Mouse (Mus musculus) embryonic facial prominence, embryonic 12.5 days (tissue): ENCODE results near the gene Mien1. TPM values are rescaled to one million over a fixed set of nuclear protein-coding genes. Genes with fewer than 3 reads are reported as not detected.

Source experiments
- ATAC-seq: fragments of 200-750 bp; cut with Nextera tagmentation; 2 replicates; pipeline ENCODE4 v1.8.0; 2017; ENCODE audit not compliant: insufficient number of reproducible peaks, insufficient read depth, low FRiP score, low TSS enrichment
- H3K27ac ChIP-seq: fragments of 300-500 bp; sonication (generic); 2 replicates; pipeline ENCODE4 v1.5.1; 2016; ENCODE audit warnings: mild to moderate bottlenecking
- H3K27me3 ChIP-seq: fragments of 300-500 bp; sonication (generic); 2 replicates; pipeline ENCODE4 v1.6.1; 2016; ENCODE audit warnings: mild to moderate bottlenecking, moderate library complexity
- H3K36me3 ChIP-seq: fragments of 300-500 bp; sonication (generic); 2 replicates; pipeline ENCODE4 v1.6.1; 2016; ENCODE audit warnings: mild to moderate bottlenecking
- H3K4me1 ChIP-seq: fragments of 300-500 bp; sonication (generic); 2 replicates; pipeline ENCODE4 v1.6.1; 2016
- H3K4me2 ChIP-seq: fragments of 300-500 bp; sonication (generic); replicated peaks from 2 replicates; pipeline ENCODE4 v1.6.1; 2016; ENCODE audit warnings: mild to moderate bottlenecking, moderate library complexity
- H3K4me3 ChIP-seq: fragments of 300-500 bp; sonication (generic); 2 replicates; pipeline ENCODE4 v1.5.1; 2016; ENCODE audit warnings: mild to moderate bottlenecking
- H3K9ac ChIP-seq: fragments of 300-500 bp; sonication (generic); 2 replicates; pipeline ENCODE4 v1.6.1; 2016; ENCODE audit warnings: mild to moderate bottlenecking, moderate library complexity
- H3K9me3 ChIP-seq: fragments of 300-500 bp; sonication (generic); 2 replicates; pipeline ENCODE4 v1.6.1; 2016; ENCODE audit warnings: mild to moderate bottlenecking, moderate library complexity
- whole genome bisulfite sequencing: fragments of 180-500 bp; shearing (Covaris S2); methylation state at CpG from one replicate; pipeline ENCODE4 v1.1.7; 2016; 5-methylcytosine and 5-hydroxymethylcytosine counted together
- polyA plus RNA-seq: library from polyadenylated mRNA; unstranded; fragments of >200 nt; fragmentation: Nextera tagmentation; extraction: Ambion mirVana; gene quantifications from 2 replicates; pipeline ENCODE4 v1.2.1, GENCODE M21; 2016

Mien1 gene
- polyA plus RNA-seq, 1 experiment from 2014 or later = 78.4 TPM

DNA sequence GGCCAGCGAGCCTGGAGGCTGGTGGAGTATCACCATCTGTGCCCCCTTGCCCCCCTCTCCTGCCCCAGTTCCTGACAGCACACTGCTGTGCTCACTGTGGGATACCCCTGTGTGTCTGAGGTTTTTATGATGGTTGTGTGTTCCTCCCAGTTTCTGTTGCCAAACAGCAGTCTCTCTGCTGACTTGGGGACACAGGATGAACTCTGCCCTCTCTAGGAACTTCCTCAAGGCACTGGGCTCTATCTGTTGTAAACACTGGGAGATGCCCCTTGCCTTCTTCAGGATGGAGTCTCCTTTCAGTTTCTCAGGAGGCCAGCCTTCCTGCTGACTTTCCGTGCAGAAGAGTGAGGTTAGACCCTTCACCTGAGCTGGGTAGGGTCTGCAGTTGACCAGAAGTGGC, 24.6 kb downstream of the Mien1 start:
- Histone ChIP-seq H3K4me1 (peaks cover 32% of the 10 kb centered on the region), H3K27me3 (peaks cover 4% of the 10 kb centered on the region; the same call in 1 of the 2 replicates), H3K4me2 (peak overlapping the region; percentile 74), H3K9me3 (no peaks in the 10 kb centered on the region), H3K27ac (no peak overlapping the region), H3K36me3 (0 out of 2 replicates have a peak, but pooled peaks cover 5% of the 10 kb centered on the region), H3K9ac (no peak overlapping the region), H3K4me3 (peak overlapping the region; percentile 74)
- WGBS = 32% methylated on average over 2 of the region's 2 CpGs
- no peak for ATAC-seq

DNA sequence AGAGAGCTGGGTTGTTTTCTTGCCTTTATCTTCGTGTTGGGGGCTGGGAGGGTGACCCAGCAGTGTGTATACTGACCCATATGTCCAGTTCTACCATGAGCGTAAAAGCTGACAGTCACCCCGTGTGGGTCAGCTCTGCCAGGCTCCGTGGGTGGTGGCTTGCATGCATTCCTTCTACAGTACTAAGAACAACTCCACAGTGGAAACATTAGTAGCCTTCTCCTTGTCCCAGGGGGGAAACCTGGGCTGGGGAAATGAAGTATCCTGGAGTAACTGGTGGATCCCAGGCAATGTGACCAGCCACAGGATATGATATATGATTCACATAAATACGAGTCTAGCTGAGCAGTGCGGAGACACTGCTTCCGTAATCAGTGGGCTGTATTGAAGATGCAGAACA, 25.1 kb downstream of the Mien1 start:
- H3K9ac ChIP-seq = peak overlapping the region; percentile 87
- no peak for ATAC-seq
- peak overlapping the region; percentile 74 for H3K4me3 ChIP-seq
- 20% methylated on average over 7 of the region's 7 CpGs for WGBS
- peaks cover 36% of the 10 kb centered on the region for H3K4me1 ChIP-seq
- H3K36me3 ChIP-seq = 0 out of 2 replicates have a peak, but pooled peaks cover 2% of the 10 kb centered on the region
- H3K27ac ChIP-seq = peak overlapping the region; percentile 96; the same call in 1 of the 2 replicates
- no peaks in the 10 kb centered on the region for H3K9me3 ChIP-seq
- H3K27me3 ChIP-seq = peaks cover 4% of the 10 kb centered on the region; the same call in 1 of the 2 replicates
- H3K4me2 ChIP-seq = peak overlapping the region; percentile 74

DNA sequence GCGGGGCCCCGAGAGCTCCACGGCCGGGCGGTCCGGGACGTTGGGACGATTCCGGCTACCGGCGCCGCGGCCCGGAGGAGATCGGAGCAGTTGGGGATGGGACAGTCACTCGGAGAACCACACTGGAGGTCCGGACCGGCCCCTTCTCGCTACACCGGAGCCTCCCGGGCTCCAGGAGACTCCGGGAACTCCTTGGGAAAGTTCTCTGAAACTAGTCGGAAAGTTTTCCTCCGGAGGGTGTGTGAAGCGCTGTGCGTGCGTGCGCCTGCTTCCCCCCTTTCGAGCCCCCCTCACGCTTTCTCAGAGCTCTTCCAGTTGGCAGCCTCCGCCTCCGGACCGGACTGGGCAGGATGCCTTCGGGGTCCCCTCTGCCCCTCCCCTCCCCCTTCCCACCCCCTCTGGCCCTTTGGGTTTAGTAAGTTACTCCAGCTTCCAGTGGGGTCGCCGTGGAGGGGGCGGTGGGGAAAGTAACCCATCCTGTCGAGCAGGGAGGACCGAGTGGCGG, 25.9 kb downstream of the Mien1 start:
- ATAC-seq = peak; percentile 50
- H3K27me3 ChIP-seq = peaks cover 4% of the 10 kb centered on the region; the same call in 1 of the 2 replicates

GRCm38 (mm10) chr11:98412273-98412796, 26.5 kb downstream of the Mien1 start, which contains the start of gene Erbb2:
Erbb2 (plus strand) TSS chr11:98412470.
- H3K9me3 ChIP-seq = no peaks in the 10 kb centered on the region

More for the DNA sequence above, 25.9 kb downstream of the Mien1 start:
- Histone ChIP-seq H3K4me3 (peak overlapping the region; percentile 74), H3K4me2 (peak overlapping the region; percentile 74), H3K4me1 (peaks cover 38% of the 10 kb centered on the region), H3K9me3 (no peaks in the 10 kb centered on the region), H3K36me3 (0 out of 2 replicates have a peak, but pooled peaks cover 2% of the 10 kb centered on the region), H3K9ac (peak overlapping the region; percentile 87), H3K27ac (peak overlapping the region; percentile 96)
- under 1% methylated on average over 40 of the region's 40 CpGs for WGBS

GRCm38 (mm10) chr11:98409341-98409822, 29.4 kb downstream of the Mien1 start:
- H3K4me3 ChIP-seq = peak overlapping the region; percentile 4; the same call in 1 of the 2 replicates
- peaks cover 29% of the 10 kb centered on the region for H3K4me1 ChIP-seq
- peaks cover 4% of the 10 kb centered on the region; the same call in 1 of the 2 replicates for H3K27me3 ChIP-seq
- ATAC-seq = peak; percentile 31; the same call in 1 of the 2 replicates
- H3K36me3 ChIP-seq = no peaks in the 10 kb centered on the region
- peak overlapping the region; percentile 42 for H3K4me2 ChIP-seq
- 3% methylated on average over 9 of the region's 10 CpGs for whole genome bisulfite sequencing
- no peaks in the 10 kb centered on the region for H3K9me3 ChIP-seq
- no peak overlapping the region for H3K9ac ChIP-seq
- peak overlapping the region; percentile 41; the same call in 1 of the 2 replicates for H3K27ac ChIP-seq

More at GRCm38 (mm10) chr11:98412273-98412796, 26.5 kb downstream of the Mien1 start, which contains the start of gene Erbb2:
- Histone ChIP-seq H3K4me1 (peaks cover 38% of the 10 kb centered on the region), H3K9ac (peak within 1 kb of the TSS; percentile 87), H3K36me3 (0 out of 2 replicates have a peak, but pooled peaks cover 2% of the 10 kb centered on the region), H3K27me3 (peaks cover 4% of the 10 kb centered on the region; the same call in 1 of the 2 replicates), H3K27ac (peak within 1 kb of the TSS; percentile 96), H3K4me3 (peak within 1 kb of the TSS; percentile 74), H3K4me2 (peak within 1 kb of the TSS; percentile 74)
- peak; percentile 67 for ATAC-seq
- WGBS = under 1% methylated on average over 45 of the region's 49 CpGs

GRCm38 (mm10) chr11:98408872-98409271, 29.9 kb downstream of the Mien1 start:
- Histone ChIP-seq H3K4me2 (peak overlapping the region; percentile 42), H3K27me3 (peaks cover 4% of the 10 kb centered on the region; the same call in 1 of the 2 replicates), H3K4me3 (peak overlapping the region; percentile 4; the same call in 1 of the 2 replicates), H3K27ac (peak overlapping the region; percentile 41; the same call in 1 of the 2 replicates), H3K9ac (peak overlapping the region; percentile 33; the same call in 1 of the 2 replicates), H3K4me1 (peaks cover 25% of the 10 kb centered on the region), H3K9me3 (no peaks in the 10 kb centered on the region), H3K36me3 (no peaks in the 10 kb centered on the region)
- 43% methylated on average over 8 of the region's 8 CpGs for WGBS
- no peak for ATAC-seq

GRCm38 (mm10) chr11:98406621-98407020, 32.2 kb downstream of the Mien1 start:
- H3K27ac ChIP-seq = no peak overlapping the region
- no peak overlapping the region for H3K9ac ChIP-seq
- peaks cover 4% of the 10 kb centered on the region; the same call in 1 of the 2 replicates for H3K27me3 ChIP-seq
- H3K4me3 ChIP-seq = no peak overlapping the region
- ATAC-seq = no peak
- no peaks in the 10 kb centered on the region for H3K36me3 ChIP-seq
- H3K9me3 ChIP-seq = no peaks in the 10 kb centered on the region
- H3K4me1 ChIP-seq = peaks cover 16% of the 10 kb centered on the region; the same call in 1 of the 2 replicates
- 70% methylated on average over 6 of the region's 6 CpGs for WGBS
- no peak overlapping the region for H3K4me2 ChIP-seq

GRCm38 (mm10) chr11:98400816-98401215, 38.0 kb downstream of the Mien1 start:
- Histone ChIP-seq H3K4me2 (peak overlapping the region; percentile 70), H3K9ac (peak overlapping the region; percentile 44), H3K4me1 (0 out of 2 replicates have a peak, but pooled peaks cover 4% of the 10 kb centered on the region), H3K27me3 (no peaks in the 10 kb centered on the region), H3K4me3 (peak overlapping the region; percentile 67), H3K36me3 (no peaks in the 10 kb centered on the region), H3K27ac (peak overlapping the region; percentile 96), H3K9me3 (no peaks in the 10 kb centered on the region)
- no peak for ATAC-seq
- 61% methylated on average over 3 of the region's 3 CpGs for WGBS

DNA sequence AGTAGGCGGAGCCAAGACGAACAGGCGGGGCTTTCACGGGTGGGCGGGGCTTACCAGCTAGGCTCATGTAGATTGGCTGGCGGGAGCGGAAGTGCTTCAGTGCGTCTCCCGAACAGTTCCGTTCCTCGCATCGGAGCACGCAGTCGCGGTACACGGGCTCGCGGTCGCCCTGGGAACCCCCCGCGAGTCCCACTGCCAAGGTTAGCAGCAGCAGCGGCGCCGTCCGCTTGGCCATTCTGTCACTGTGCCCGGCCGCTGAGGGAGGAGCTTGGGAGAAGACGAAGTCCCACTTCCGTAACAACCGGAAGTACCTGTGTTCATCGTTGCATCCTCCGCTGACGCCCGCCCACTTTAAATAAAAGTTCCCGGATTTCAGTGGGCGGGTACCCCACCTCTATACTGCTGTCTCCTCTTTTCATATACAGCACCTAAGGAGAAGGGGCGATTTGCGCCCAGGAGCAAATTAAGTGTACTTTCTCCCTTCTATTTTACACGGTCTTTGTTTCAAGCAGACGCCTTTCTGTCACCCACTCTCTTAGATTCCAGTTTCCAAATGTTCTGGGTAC, 38.5 kb downstream of the Mien1 start, which contains the start of gene Pgap3:
Gene Pgap3 (minus strand): TSS at position 330 of the 566 bp plus-strand sequence.
- Histone ChIP-seq H3K36me3 (no peaks in the 10 kb centered on the region), H3K9ac (peak within 1 kb of the TSS; percentile 44), H3K4me2 (peak within 1 kb of the TSS; percentile 70), H3K4me3 (peak within 1 kb of the TSS; percentile 67), H3K4me1 (0 out of 2 replicates have a peak, but pooled peaks cover 4% of the 10 kb centered on the region), H3K27me3 (no peaks in the 10 kb centered on the region), H3K27ac (peak within 1 kb of the TSS; percentile 96), H3K9me3 (no peaks in the 10 kb centered on the region)
- WGBS = 1% methylated on average over 40 of the region's 40 CpGs
- ATAC-seq = peak; percentile 83

DNA sequence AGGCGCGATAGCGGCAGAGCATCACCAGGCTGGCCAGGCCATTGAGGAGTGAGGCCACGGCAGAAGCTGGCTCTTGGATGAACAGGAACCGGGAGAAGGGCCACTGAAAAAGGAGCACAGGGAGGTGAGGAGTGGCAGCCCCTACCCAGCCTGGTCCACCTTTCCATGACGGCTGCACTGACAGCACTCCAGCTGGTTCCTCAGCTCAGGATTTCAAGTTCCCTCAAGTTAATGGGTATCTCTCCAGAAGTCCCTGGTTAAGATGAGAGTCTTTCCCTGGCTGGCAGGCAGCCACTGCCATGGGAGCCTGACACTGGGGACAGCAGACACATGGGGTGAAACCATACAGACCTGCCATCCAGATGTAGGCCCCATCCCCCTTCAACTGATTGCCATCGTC, 40.8 kb downstream of the Mien1 start:
- Histone ChIP-seq H3K36me3 (no peaks in the 10 kb centered on the region), H3K27me3 (peaks cover 5% of the 10 kb centered on the region; the same call in 1 of the 2 replicates), H3K4me1 (peaks cover 14% of the 10 kb centered on the region; the same call in 1 of the 2 replicates), H3K9ac (no peak overlapping the region), H3K4me3 (no peak overlapping the region), H3K9me3 (no peaks in the 10 kb centered on the region), H3K4me2 (no peak overlapping the region), H3K27ac (no peak overlapping the region)
- WGBS = 87% methylated on average over 7 of the region's 7 CpGs
- no peak for ATAC-seq

DNA sequence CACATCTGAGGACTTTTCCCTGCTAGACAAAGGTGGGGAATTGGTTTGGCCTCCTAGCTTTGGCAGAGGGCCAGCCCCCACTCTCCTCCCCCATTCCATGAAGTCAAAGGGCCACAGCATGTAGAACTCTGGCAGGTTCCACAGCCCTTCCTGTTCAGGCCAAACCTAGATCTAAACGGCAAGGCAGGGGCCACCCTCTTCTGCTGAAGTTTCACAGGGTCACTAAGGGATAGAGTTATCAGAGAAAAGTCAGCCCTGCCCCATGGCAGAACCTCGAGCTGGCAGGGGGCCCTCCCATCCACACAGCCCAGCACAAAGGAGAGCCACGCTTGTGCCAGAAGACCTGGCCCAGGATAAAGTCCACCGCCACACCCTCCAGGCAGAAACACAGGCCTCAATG, 43.8 kb downstream of the Mien1 start:
- Histone ChIP-seq H3K9ac (peak overlapping the region; percentile 8; the same call in 1 of the 2 replicates), H3K27me3 (peaks cover 34% of the 10 kb centered on the region), H3K36me3 (no peaks in the 10 kb centered on the region), H3K9me3 (no peaks in the 10 kb centered on the region), H3K4me1 (peaks cover 22% of the 10 kb centered on the region; the same call in 1 of the 2 replicates), H3K4me3 (no peak overlapping the region), H3K27ac (0 out of 2 replicates have a peak overlapping the region, but pooled peaks have one; percentile 13), H3K4me2 (no peak overlapping the region)
- no peak for ATAC-seq
- WGBS = 56% methylated on average over 4 of the region's 4 CpGs
